Mouse (Mus musculus): ENCODE data around the gene 1700001C02Rik. TPM values are rescaled to one million over a fixed set of nuclear protein-coding genes. Genes with fewer than 3 reads are reported as not detected.

The 1700001C02Rik gene
- total RNA-seq, 1 experiment: not detected

- DNase-seq (ENCODE audit: low read depth, low spot score): no peak
- Histone ChIP-seq H3K9ac (ENCODE audit: insufficient read depth, low read depth, low read length, poor library complexity, severe bottlenecking) (no peak overlapping the region), H3K4me1 (ENCODE audit: control insufficient read depth in 2 of 2, insufficient read depth in 2 of 2, low read length in 2 of 2, poor library complexity in 1 of 2) (peaks cover 2 to 3% of the 10 kb centered on the region in 2 experiments; a peak in 1 of 4 replicates), H3K4me3 (ENCODE audit: insufficient read depth in 1 of 2, low read depth in 1 of 2, low read length in 2 of 2, poor library complexity in 1 of 2, severe bottlenecking in 1 of 2) (no peak overlapping the region), H3K36me3 (ENCODE audit: control insufficient read depth, insufficient read depth, low read length, poor library complexity, severe bottlenecking) (no peaks in the 10 kb centered on the region), H3K27ac (ENCODE audit: insufficient read depth, low read depth, low read length, poor library complexity, severe bottlenecking) (no peak overlapping the region), H3K9me3 (ENCODE audit: control insufficient read depth, insufficient read depth, low read depth, low read length) (no peaks in the 10 kb centered on the region)
- TF ChIP-seq ZC3H11A (IDR thresholded peaks at IDR 0.05; ENCODE audit: borderline replicate concordance, low read depth, low read length) (no peak), MAFK (IDR thresholded peaks at IDR 0.05; ENCODE audit: insufficient read depth, low read depth, low read length) (no peak), ZNF384 (IDR thresholded peaks at IDR 0.05; ENCODE audit: low read depth, low read length) (no peak), CHD2 (IDR thresholded peaks at IDR 0.05; ENCODE audit: low read depth, low read length) (no peak), HCFC1 (IDR thresholded peaks at IDR 0.05; ENCODE audit: borderline replicate concordance, insufficient read depth, low read length) (no peak)
- in situ Hi-C loops (cut with MboI; ENCODE audit: low sequenced_read_pairs in 2 of 2, unreplicated experiment in 2 of 2): no loop called here
Measured at GRCm38 (mm10) chr5:30493723-30494122, 27.9 kb downstream of the 1700001C02Rik start.

- Histone ChIP-seq H3K27ac (ENCODE audit: insufficient read depth, low read depth, low read length, poor library complexity, severe bottlenecking) (no peak overlapping the region), H3K4me1 (ENCODE audit: control insufficient read depth in 2 of 2, insufficient read depth in 2 of 2, low read length in 2 of 2, poor library complexity in 1 of 2) (peaks cover 2 to 3% of the 10 kb centered on the region in 2 experiments; a peak in 1 of 4 replicates), H3K4me3 (ENCODE audit: insufficient read depth in 1 of 2, low read depth in 1 of 2, low read length in 2 of 2, poor library complexity in 1 of 2, severe bottlenecking in 1 of 2) (no peak overlapping the region), H3K36me3 (ENCODE audit: control insufficient read depth, insufficient read depth, low read length, poor library complexity, severe bottlenecking) (no peaks in the 10 kb centered on the region), H3K9me3 (ENCODE audit: control insufficient read depth, insufficient read depth, low read depth, low read length) (no peaks in the 10 kb centered on the region), H3K9ac (ENCODE audit: insufficient read depth, low read depth, low read length, poor library complexity, severe bottlenecking) (no peak overlapping the region)
- no peak for DNase-seq (ENCODE audit: low read depth, low spot score)
- in situ Hi-C loops (cut with MboI; ENCODE audit: low sequenced_read_pairs in 2 of 2, unreplicated experiment in 2 of 2): no loop called here
- no peak for TF ChIP-seq HCFC1 (IDR thresholded peaks at IDR 0.05; ENCODE audit: borderline replicate concordance, insufficient read depth, low read length)
- TF ChIP-seq ZNF384 (IDR thresholded peaks at IDR 0.05; ENCODE audit: low read depth, low read length): no peak
Measured at GRCm38 (mm10) chr5:30494606-30495005, 28.8 kb downstream of the 1700001C02Rik start.

DNA sequence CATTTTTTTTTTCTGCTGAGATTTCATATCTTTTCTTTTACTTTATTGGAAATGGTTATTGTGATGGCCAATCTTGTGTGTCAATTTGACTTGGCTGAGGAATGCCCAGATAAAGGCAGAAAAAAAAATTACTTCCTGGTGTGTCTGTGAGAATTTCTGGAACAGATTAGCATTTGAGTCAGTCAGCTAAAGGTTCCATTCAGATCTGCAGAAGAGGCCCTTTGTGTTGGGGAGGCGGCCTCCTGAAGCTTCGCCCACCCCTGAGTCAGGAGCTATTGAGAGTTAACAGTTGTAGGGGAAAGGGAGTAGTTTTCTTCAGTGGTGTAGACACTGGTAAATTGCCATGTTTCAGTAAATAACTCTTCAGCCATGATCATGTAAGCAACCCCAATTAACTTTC lies 29.4 kb downstream of the 1700001C02Rik start:
- DNase-seq (ENCODE audit: low read depth, low spot score): no peak
- Histone ChIP-seq H3K27ac (ENCODE audit: insufficient read depth, low read depth, low read length, poor library complexity, severe bottlenecking) (no peak overlapping the region), H3K4me3 (ENCODE audit: insufficient read depth in 1 of 2, low read depth in 1 of 2, low read length in 2 of 2, poor library complexity in 1 of 2, severe bottlenecking in 1 of 2) (no peak overlapping the region), H3K4me1 (ENCODE audit: control insufficient read depth in 2 of 2, insufficient read depth in 2 of 2, low read length in 2 of 2, poor library complexity in 1 of 2) (peaks cover 2 to 3% of the 10 kb centered on the region in 2 experiments; a peak in 1 of 4 replicates), H3K9me3 (ENCODE audit: control insufficient read depth, insufficient read depth, low read depth, low read length) (no peaks in the 10 kb centered on the region), H3K36me3 (ENCODE audit: control insufficient read depth, insufficient read depth, low read length, poor library complexity, severe bottlenecking) (no peaks in the 10 kb centered on the region), H3K9ac (ENCODE audit: insufficient read depth, low read depth, low read length, poor library complexity, severe bottlenecking) (no peak overlapping the region)
- TF ChIP-seq HCFC1 (IDR thresholded peaks at IDR 0.05; ENCODE audit: borderline replicate concordance, insufficient read depth, low read length): no peak
- TF ChIP-seq MAFK (IDR thresholded peaks at IDR 0.05; ENCODE audit: insufficient read depth, low read depth, low read length): no peak
- TF ChIP-seq CHD2 (IDR thresholded peaks at IDR 0.05; ENCODE audit: low read depth, low read length): no peak
- TF ChIP-seq ZC3H11A (IDR thresholded peaks at IDR 0.05; ENCODE audit: borderline replicate concordance, low read depth, low read length): no peak
- TF ChIP-seq ZNF384 (IDR thresholded peaks at IDR 0.05; ENCODE audit: low read depth, low read length): no peak
- in situ Hi-C loops (cut with MboI; ENCODE audit: low sequenced_read_pairs in 2 of 2, unreplicated experiment in 2 of 2): no loop called here

DNA sequence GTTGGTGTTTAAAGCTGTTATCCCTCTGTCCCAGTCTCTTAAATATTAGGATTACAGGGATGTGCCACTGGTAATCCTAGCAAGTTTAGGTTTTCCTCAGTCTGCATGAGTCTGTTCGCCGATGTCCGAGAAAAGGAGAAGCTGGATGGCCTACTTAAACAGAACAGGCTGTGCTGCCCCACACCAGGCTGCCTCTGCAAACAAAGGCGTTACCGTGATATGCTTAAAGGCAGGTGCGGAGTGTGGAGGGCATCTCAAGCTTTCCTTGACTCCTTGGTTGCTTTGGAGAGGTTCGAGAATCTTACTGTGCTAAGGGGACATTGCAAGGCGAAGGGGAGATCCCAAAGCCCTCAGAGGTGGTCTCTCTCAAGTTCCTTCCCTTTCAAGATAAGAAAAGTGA lies 31.0 kb downstream of the 1700001C02Rik start:
- H3K4me1 ChIP-seq (ENCODE audit: control insufficient read depth in 2 of 2, insufficient read depth in 2 of 2, low read length in 2 of 2, poor library complexity in 1 of 2): peaks cover 2 to 3% of the 10 kb centered on the region in 2 experiments; a peak in 1 of 4 replicates
- in situ Hi-C loops (cut with MboI; ENCODE audit: low sequenced_read_pairs in 2 of 2, unreplicated experiment in 2 of 2): no loop called here
- no peak overlapping the region for H3K27ac ChIP-seq (ENCODE audit: insufficient read depth, low read depth, low read length, poor library complexity, severe bottlenecking)
- TF ChIP-seq CHD2 (IDR thresholded peaks at IDR 0.05; ENCODE audit: low read depth, low read length) (no peak), MAFK (IDR thresholded peaks at IDR 0.05; ENCODE audit: insufficient read depth, low read depth, low read length) (no peak), HCFC1 (IDR thresholded peaks at IDR 0.05; ENCODE audit: borderline replicate concordance, insufficient read depth, low read length) (no peak), ZC3H11A (IDR thresholded peaks at IDR 0.05; ENCODE audit: borderline replicate concordance, low read depth, low read length) (no peak), ZNF384 (IDR thresholded peaks at IDR 0.05; ENCODE audit: low read depth, low read length) (no peak)
- DNase-seq (ENCODE audit: low read depth, low spot score): no peak
- no peaks in the 10 kb centered on the region for H3K9me3 ChIP-seq (ENCODE audit: control insufficient read depth, insufficient read depth, low read depth, low read length)
- no peak overlapping the region for H3K4me3 ChIP-seq (ENCODE audit: insufficient read depth in 1 of 2, low read depth in 1 of 2, low read length in 2 of 2, poor library complexity in 1 of 2, severe bottlenecking in 1 of 2)
- H3K9ac ChIP-seq (ENCODE audit: insufficient read depth, low read depth, low read length, poor library complexity, severe bottlenecking): no peak overlapping the region
- H3K36me3 ChIP-seq (ENCODE audit: control insufficient read depth, insufficient read depth, low read length, poor library complexity, severe bottlenecking): no peaks in the 10 kb centered on the region

- Histone ChIP-seq H3K4me3 (ENCODE audit: insufficient read depth in 1 of 2, low read depth in 1 of 2, low read length in 2 of 2, poor library complexity in 1 of 2, severe bottlenecking in 1 of 2) (no peak overlapping the region), H3K27ac (ENCODE audit: insufficient read depth, low read depth, low read length, poor library complexity, severe bottlenecking) (no peak overlapping the region), H3K9me3 (ENCODE audit: control insufficient read depth, insufficient read depth, low read depth, low read length) (no peaks in the 10 kb centered on the region), H3K9ac (ENCODE audit: insufficient read depth, low read depth, low read length, poor library complexity, severe bottlenecking) (no peak overlapping the region), H3K4me1 (ENCODE audit: control insufficient read depth in 2 of 2, insufficient read depth in 2 of 2, low read length in 2 of 2, poor library complexity in 1 of 2) (peaks cover 2 to 3% of the 10 kb centered on the region in 2 experiments; a peak in 1 of 4 replicates), H3K36me3 (ENCODE audit: control insufficient read depth, insufficient read depth, low read length, poor library complexity, severe bottlenecking) (no peaks in the 10 kb centered on the region)
- TF ChIP-seq ZNF384 (IDR thresholded peaks at IDR 0.05; ENCODE audit: low read depth, low read length): no peak
- TF ChIP-seq HCFC1 (IDR thresholded peaks at IDR 0.05; ENCODE audit: borderline replicate concordance, insufficient read depth, low read length): no peak
- TF ChIP-seq MAFK (IDR thresholded peaks at IDR 0.05; ENCODE audit: insufficient read depth, low read depth, low read length): no peak
- no peak for TF ChIP-seq CHD2 (IDR thresholded peaks at IDR 0.05; ENCODE audit: low read depth, low read length)
- no peak for TF ChIP-seq ZC3H11A (IDR thresholded peaks at IDR 0.05; ENCODE audit: borderline replicate concordance, low read depth, low read length)
- DNase-seq (ENCODE audit: low read depth, low spot score): no peak
- in situ Hi-C loops (cut with MboI; ENCODE audit: low sequenced_read_pairs in 2 of 2, unreplicated experiment in 2 of 2): no loop called here
Measured at GRCm38 (mm10) chr5:30497299-30497698, 31.5 kb downstream of the 1700001C02Rik start.
